Mouse (Mus musculus) intestine, embryonic 14.5 days (tissue): ENCODE measurements at regions not wholly inside any gene's neighbourhood (a gene's known extent, or its start where the extent isn't known, plus 50 kb on each side); places are given as distances from the start of the nearest gene placed in this dataset.
A peak's percentile ranks its signal among the peaks of the same experiment; 100 is the strongest.

Source experiments
- ATAC-seq: fragments of 200-750 bp; cut with Nextera tagmentation; replicated peaks from 2 replicates; pipeline ENCODE4 v1.8.0; 2017; ENCODE audit warnings: low read depth, moderate number of reproducible peaks, moderate TSS enrichment, moderate library complexity; ENCODE audit not compliant: low FRiP score, low TSS enrichment
- DNase-seq: peaks from one replicate; pipeline ENCODE4 v3.0.0-alpha.2; 2018; ENCODE audit warnings: low spot score
- H3K27ac ChIP-seq: fragments of 300-500 bp; sonication (generic); 2 replicates; pipeline ENCODE4 v1.5.1; 2014; ENCODE audit warnings: low read depth, mild to moderate bottlenecking, control low read depth
- H3K27me3 ChIP-seq: fragments of 300-500 bp; sonication (generic); replicated peaks from 2 replicates; pipeline ENCODE4 v1.6.1; 2014; ENCODE audit warnings: low read length, control low read depth; ENCODE audit not compliant: control insufficient read depth, insufficient read depth
- H3K36me3 ChIP-seq: fragments of 300-500 bp; sonication (generic); 2 replicates; pipeline ENCODE4 v1.6.1; 2014; ENCODE audit warnings: low read length, control low read depth; ENCODE audit not compliant: control insufficient read depth, insufficient read depth
- H3K4me1 ChIP-seq: fragments of 300-500 bp; sonication (generic); replicated peaks from 2 replicates; pipeline ENCODE4 v1.6.1; 2014; ENCODE audit warnings: low read length, control low read depth, mixed read lengths; ENCODE audit not compliant: control insufficient read depth, insufficient read depth
- H3K4me2 ChIP-seq: fragments of 300-500 bp; sonication (generic); 2 replicates; pipeline ENCODE4 v1.6.1; 2014; ENCODE audit warnings: low read length
- H3K4me3 ChIP-seq: fragments of 300-500 bp; sonication (generic); 2 replicates; pipeline ENCODE4 v1.5.1; 2014; ENCODE audit warnings: low read depth, low read length, control low read depth, mixed read lengths
- H3K9ac ChIP-seq: fragments of 300-500 bp; sonication (generic); 2 replicates; pipeline ENCODE4 v1.6.1; 2014; ENCODE audit warnings: mild to moderate bottlenecking, low read length
- H3K9me3 ChIP-seq: fragments of 300-500 bp; sonication (generic); 2 replicates; pipeline ENCODE4 v1.6.1; 2016; ENCODE audit warnings: low read length, control low read depth; ENCODE audit not compliant: control insufficient read depth
- WGBS: fragments of 180-500 bp; shearing (Covaris S2); extraction: QIAGEN DNeasy Blood & Tissue Kit; methylation state at CpG from one replicate; pipeline ENCODE4 v1.1.7; 2014; 5-methylcytosine and 5-hydroxymethylcytosine counted together

DNA sequence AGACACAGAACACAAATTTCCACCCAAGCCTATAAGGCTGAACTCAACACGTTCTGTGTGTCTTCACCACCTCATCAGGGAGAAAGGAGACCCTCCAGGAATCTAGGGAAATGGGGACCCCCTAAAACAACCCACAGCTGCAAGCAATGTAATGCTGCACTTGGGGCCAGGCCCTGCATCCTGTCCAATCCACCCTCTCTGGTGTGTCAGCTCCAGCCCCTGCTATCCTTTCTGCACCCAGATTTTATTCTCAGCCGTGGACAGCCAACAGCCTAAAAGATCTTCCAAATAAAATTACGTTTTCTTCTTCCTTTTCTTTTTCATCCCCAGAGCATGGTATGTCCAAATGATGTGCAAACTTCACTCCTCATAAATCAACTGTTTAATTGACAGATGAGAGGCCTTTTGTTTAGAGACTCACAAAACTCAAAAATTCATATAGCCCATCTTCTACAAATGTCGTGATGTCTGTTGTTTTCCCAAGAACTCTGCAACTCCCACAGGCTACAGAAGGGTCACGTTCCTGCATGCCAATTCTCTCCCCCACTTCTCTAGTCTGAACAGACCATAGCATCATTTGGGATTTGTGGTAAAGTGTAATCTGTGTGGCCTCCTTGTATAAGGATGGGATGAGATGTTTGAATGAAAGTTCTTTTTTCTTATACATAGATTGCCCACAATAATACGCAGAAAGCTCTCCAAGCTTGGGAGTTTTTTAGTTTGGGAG, 142.0 kb upstream of the Igf1 start:
- Histone ChIP-seq H3K4me3 (no peak overlapping the region), H3K4me2 (no peak overlapping the region), H3K36me3 (no peaks in the 10 kb centered on the region), H3K27me3 (no peaks in the 10 kb centered on the region), H3K27ac (no peak overlapping the region), H3K9ac (no peak overlapping the region), H3K4me1 (no peaks in the 10 kb centered on the region), H3K9me3 (no peaks in the 10 kb centered on the region)
- 70% methylated on average over 6 of the region's 6 CpGs for WGBS
- no peak for DNase-seq
- ATAC-seq = no peak

DNA sequence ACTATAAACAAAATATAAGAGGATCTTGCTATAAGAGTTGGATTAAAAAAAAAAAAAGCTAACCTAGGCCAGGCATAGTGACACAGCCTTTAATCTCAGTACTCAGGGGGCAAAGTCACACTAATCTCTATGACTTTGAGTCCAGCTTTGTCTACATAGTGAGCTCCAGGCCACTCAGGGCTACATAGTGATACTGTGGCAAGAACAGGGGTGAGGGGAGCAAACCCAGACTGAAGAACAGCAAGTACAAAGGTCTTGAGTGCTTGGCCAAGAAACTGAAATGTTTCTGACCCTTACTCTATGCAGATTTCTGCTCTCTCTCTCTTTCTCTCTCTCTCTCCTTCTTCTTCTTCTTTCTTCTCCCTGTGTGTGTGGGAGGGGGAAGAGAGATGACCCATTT, 140.9 kb upstream of the Igf1 start:
- no peaks in the 10 kb centered on the region for H3K27me3 ChIP-seq
- no peak overlapping the region for H3K4me2 ChIP-seq
- DNase-seq (no peak), ATAC-seq (no peak)
- no peak overlapping the region for H3K27ac ChIP-seq
- H3K36me3 ChIP-seq = no peaks in the 10 kb centered on the region
- H3K9me3 ChIP-seq = no peaks in the 10 kb centered on the region
- H3K9ac ChIP-seq = no peak overlapping the region
- no peaks in the 10 kb centered on the region for H3K4me1 ChIP-seq
- H3K4me3 ChIP-seq = no peak overlapping the region

DNA sequence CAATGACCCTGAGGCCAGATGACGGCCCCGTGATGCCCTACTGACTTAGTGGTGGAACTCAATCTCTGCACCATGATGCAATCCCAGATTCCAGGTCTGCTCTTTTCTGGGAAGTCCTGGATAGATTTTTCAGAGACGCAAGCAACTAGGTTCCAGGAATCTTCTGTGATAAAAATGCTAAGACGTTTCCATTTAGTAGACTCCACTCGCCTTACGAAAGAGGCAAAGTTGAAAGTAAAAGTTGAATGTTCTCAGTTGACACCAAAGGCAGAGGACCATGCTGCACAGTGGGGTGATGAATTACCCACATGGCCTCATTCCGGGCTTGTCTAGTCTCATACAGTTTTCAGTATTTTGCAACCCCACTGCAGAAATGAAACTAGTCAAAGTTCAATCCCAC, 139.6 kb upstream of the Igf1 start:
- H3K9me3 ChIP-seq = no peaks in the 10 kb centered on the region

DNA sequence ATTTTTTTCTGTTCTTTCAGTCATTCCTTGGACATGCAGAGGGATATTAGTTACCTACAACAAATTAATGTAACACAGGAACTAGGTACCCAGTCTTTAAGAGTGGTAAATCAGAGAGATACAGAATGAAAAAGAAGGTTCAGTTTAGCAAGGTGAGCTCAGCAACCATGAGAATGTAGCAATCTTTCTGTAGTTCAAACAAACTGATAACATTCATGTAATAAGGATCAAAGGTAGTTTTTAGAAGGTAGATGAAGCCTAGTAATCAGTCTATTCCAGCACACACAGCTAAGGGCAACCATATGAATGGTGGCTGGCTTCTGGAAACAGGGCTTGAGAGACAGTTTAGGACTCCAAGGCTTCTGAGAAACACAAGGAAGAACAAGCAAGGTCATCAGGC, 138.1 kb upstream of the Igf1 start:
- Histone ChIP-seq H3K4me3 (no peak overlapping the region), H3K27ac (no peak overlapping the region), H3K9me3 (no peaks in the 10 kb centered on the region), H3K4me2 (no peak overlapping the region), H3K27me3 (no peaks in the 10 kb centered on the region), H3K36me3 (no peaks in the 10 kb centered on the region), H3K4me1 (no peaks in the 10 kb centered on the region), H3K9ac (no peak overlapping the region)
- ATAC-seq (no peak), DNase-seq (no peak)

More for the DNA sequence above, 139.6 kb upstream of the Igf1 start:
- DNase-seq (no peak), ATAC-seq (no peak)
- 91% methylated on average over 7 of the region's 7 CpGs for WGBS
- H3K9ac ChIP-seq = no peak overlapping the region
- H3K36me3 ChIP-seq = no peaks in the 10 kb centered on the region
- no peak overlapping the region for H3K27ac ChIP-seq
- H3K27me3 ChIP-seq = no peaks in the 10 kb centered on the region
- H3K4me3 ChIP-seq = no peak overlapping the region
- no peaks in the 10 kb centered on the region for H3K4me1 ChIP-seq
- H3K4me2 ChIP-seq = no peak overlapping the region

DNA sequence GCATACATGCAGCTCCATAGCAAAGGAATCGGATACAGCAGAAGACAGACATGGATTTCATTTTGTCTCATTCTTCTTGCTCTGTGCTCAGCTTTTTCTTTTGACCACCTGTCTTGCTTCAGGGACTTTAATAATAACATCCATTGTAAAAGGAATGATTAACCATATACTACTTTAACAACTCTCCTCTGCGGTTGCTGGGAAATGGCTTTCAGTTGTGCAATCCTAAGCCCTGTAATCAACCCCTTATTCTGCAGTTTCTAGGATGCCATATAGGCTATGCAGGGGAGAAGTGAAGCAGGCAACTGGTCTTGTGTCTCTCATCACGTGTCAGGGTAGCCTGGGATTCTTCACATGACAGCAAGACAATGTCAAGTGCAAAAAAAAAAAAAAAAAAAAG, 135.8 kb upstream of the Igf1 start:
- Histone ChIP-seq H3K9ac (no peak overlapping the region), H3K36me3 (no peaks in the 10 kb centered on the region), H3K4me3 (no peak overlapping the region), H3K27ac (no peak overlapping the region), H3K4me2 (no peak overlapping the region), H3K27me3 (no peaks in the 10 kb centered on the region), H3K9me3 (no peaks in the 10 kb centered on the region), H3K4me1 (no peaks in the 10 kb centered on the region)
- 64% methylated on average over 3 of the region's 3 CpGs for WGBS
- ATAC-seq = no peak
- no peak for DNase-seq

DNA sequence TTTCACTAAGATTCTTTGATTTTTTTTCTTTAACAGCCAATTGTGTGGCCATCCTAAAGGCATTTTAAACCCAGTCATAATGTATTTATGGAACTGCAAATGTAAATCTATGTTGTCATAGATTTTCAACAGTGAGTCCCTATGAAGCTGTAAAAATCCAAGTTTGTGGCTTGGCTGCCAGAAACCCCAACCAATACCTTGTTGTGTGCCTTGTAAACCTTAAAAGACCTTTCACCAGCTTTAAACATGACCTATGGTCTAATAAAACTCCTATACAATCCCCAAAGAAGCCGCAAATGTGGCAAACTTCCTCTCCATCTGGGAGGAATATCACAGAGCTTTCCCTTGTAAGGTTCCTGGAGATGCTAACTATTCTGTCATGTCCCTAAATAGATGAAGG, 125.4 kb upstream of the Igf1 start:
- H3K9me3 ChIP-seq = no peaks in the 10 kb centered on the region
- no peaks in the 10 kb centered on the region for H3K36me3 ChIP-seq
- WGBS = 68% methylated on average over 1 of the region's 1 CpGs
- no peaks in the 10 kb centered on the region for H3K27me3 ChIP-seq
- H3K4me3 ChIP-seq = no peak overlapping the region
- H3K4me2 ChIP-seq = no peak overlapping the region
- H3K4me1 ChIP-seq = no peaks in the 10 kb centered on the region
- no peak overlapping the region for H3K27ac ChIP-seq
- DNase-seq (no peak), ATAC-seq (no peak)
- no peak overlapping the region for H3K9ac ChIP-seq

DNA sequence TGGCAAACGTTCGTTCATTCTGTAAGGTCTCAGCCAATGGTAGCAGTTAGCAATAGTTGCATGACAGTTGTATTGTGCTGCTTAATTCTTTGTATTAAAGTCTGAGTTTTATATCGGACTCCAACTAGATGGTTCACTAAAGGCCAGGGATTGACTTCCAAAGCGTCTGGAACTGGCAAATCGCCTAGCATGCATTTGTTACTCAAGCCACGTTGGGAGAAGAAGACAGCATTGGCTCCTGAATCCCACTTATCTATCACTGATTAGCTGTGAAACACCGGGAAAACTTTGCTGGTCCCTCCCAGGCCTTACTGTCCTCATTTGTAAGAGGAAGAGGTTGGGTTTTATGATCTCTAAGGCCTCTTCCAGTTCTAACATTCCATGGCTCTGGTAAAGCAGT, 124.8 kb upstream of the Igf1 start:
- DNase-seq (no peak), ATAC-seq (no peak)
- no peaks in the 10 kb centered on the region for H3K4me1 ChIP-seq
- no peak overlapping the region for H3K27ac ChIP-seq
- H3K9ac ChIP-seq = no peak overlapping the region
- no peaks in the 10 kb centered on the region for H3K27me3 ChIP-seq
- 74% methylated on average over 7 of the region's 7 CpGs for WGBS
- H3K4me3 ChIP-seq = no peak overlapping the region
- H3K36me3 ChIP-seq = no peaks in the 10 kb centered on the region
- no peak overlapping the region for H3K4me2 ChIP-seq
- no peaks in the 10 kb centered on the region for H3K9me3 ChIP-seq

DNA sequence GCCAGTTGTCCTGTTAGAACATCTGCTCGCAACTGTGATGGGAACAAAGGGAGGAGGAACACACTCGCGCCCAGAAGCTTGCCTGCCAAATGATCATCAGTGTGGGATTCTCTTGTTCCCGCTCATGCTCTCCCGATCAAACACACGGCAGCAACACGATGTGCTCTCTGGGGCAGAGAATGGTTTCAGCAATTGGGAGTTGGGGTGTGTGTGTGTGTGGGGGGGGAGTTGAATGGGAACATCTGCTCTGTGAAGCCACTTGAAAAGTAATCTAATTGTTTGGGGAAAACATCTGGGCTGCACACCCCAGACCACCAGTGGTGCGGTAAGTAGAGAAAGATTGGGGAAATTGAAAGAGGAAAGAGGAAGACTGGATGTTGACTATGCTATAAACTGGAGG, 117.7 kb upstream of the Igf1 start:
- no peak overlapping the region for H3K4me2 ChIP-seq
- 60% methylated on average over 8 of the region's 8 CpGs for WGBS
- DNase-seq (no peak), ATAC-seq (no peak)
- H3K4me1 ChIP-seq = no peaks in the 10 kb centered on the region
- no peaks in the 10 kb centered on the region for H3K27me3 ChIP-seq
- no peaks in the 10 kb centered on the region for H3K9me3 ChIP-seq
- peak overlapping the region; percentile 2; the same call in 1 of the 2 replicates for H3K27ac ChIP-seq
- no peak overlapping the region for H3K9ac ChIP-seq
- H3K4me3 ChIP-seq = no peak overlapping the region
- no peaks in the 10 kb centered on the region for H3K36me3 ChIP-seq

DNA sequence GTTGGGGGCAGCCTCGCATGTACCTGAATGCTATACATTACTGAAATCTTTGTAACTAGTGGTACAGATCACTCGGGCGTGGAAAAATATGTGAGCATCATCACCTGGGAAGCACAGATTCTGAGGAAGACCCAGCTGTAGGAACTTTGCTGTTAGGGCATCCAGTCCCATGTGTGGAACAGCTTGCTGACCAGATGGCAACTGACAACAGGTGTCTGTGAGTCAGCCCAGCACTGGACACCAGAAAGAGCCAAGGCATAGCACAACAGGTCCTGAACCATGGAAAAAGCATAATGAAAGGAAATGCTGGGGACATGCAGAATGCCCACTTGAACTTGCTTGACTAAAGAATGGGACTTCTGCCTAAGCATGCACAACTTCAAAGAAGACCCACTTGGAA, 115.3 kb upstream of the Igf1 start:
- DNase-seq = no peak
- Histone ChIP-seq H3K9me3 (no peaks in the 10 kb centered on the region), H3K36me3 (no peaks in the 10 kb centered on the region), H3K9ac (no peak overlapping the region), H3K4me2 (no peak overlapping the region), H3K27ac (no peak overlapping the region), H3K4me3 (no peak overlapping the region), H3K4me1 (no peaks in the 10 kb centered on the region), H3K27me3 (no peaks in the 10 kb centered on the region)
- ATAC-seq = no peak
- WGBS = 87% methylated on average over 3 of the region's 3 CpGs
